Mouse (Mus musculus): ENCODE data around the gene Prpf6. TPM values are rescaled to one million over a fixed set of nuclear protein-coding genes. Genes with fewer than 3 reads are reported as not detected.
A peak's percentile ranks its signal among the peaks of the same experiment; 100 is the strongest.

Prpf6 gene
- polyA plus RNA-seq, 1 experiment from 2014 or later = 38.9 TPM

- Histone ChIP-seq H3K27me3 (no peaks in the 10 kb centered on the region), H3K9me3 (replicated peaks) (no peaks in the 10 kb centered on the region), H3K4me1 (replicated peaks) (peaks cover 33% of the 10 kb centered on the region), H3K36me3 (no peaks in the 10 kb centered on the region), H3K27ac (peak within 1 kb of the TSS; percentile 63), H3K4me3 (peak within 1 kb of the TSS; percentile 75), H3K4me2 (peak within 1 kb of the TSS; percentile 94), H3K9ac (peak within 1 kb of the TSS; percentile 76)
- WGBS = 3% methylated on average over 71 of the region's 71 CpGs
- peak; percentile 44 for ATAC-seq (replicated peaks; ENCODE audit: insufficient number of reproducible peaks, insufficient read depth, low FRiP score, low read depth)
These were observed 7.0 kb downstream of the Prpf6 start, which contains the start of gene Samd10 for GRCm38 (mm10) chr2:181598454-181599351. Samd10 (minus strand) TSS chr2:181599212.

GRCm38 (mm10) chr2:181600226-181600758 is 8.6 kb downstream of the Prpf6 start:
- no peaks in the 10 kb centered on the region for H3K27me3 ChIP-seq
- ATAC-seq (replicated peaks; ENCODE audit: insufficient number of reproducible peaks, insufficient read depth, low FRiP score, low read depth) = no peak
- peak overlapping the region; percentile 77; the same call in 1 of the 2 replicates for H3K9ac ChIP-seq
- H3K27ac ChIP-seq = no peak overlapping the region
- peaks cover 33% of the 10 kb centered on the region for H3K4me1 ChIP-seq (replicated peaks)
- H3K4me3 ChIP-seq = peak overlapping the region; percentile 66
- H3K9me3 ChIP-seq (replicated peaks) = no peaks in the 10 kb centered on the region
- WGBS = 59% methylated on average over 6 of the region's 6 CpGs
- no peaks in the 10 kb centered on the region for H3K36me3 ChIP-seq
- peak overlapping the region; percentile 72 for H3K4me2 ChIP-seq

DNA sequence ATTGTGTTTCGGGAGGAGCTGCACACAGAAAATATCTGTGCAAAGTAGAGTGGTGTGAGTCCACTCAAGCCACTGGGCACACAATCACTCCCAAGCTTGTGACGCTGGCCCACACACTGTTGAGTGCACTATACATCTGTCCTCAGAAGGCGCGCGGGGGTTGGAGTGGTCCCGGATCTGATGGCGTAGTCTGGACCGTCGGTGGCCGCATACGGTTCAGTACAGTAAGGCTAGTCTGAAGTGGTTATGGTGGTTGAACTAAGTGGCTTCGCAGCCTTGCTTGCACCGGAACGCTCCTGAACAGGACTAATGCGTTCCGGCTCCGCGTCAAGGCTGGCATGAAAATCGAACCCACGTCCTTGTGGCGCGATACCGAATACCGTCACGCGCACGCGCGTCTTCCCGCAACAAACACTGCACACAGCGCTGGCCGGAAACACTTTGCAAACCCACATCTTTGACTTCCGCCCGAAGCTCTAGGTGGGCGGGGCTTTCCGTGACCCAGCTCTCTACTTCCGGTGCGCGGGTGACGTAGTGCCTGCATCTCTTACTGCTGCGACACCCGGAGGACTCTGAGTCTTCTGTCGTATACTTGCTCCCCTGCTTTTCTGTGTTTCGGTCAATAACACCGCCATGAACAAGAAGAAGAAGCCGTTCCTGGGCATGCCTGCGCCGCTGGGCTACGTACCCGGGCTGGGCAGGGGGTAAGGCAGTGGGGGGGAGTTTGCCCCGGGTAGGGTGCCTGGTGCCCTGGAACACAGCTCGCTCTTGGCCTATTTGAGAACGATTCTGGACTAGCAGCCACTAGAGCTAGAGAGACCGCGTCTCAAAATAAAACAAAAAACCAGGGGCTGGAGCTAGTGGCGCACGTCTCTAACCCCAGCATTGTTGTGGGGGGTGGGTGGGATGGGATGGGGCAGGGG is 9.4 kb downstream of the Prpf6 start:
- H3K27me3 ChIP-seq = no peaks in the 10 kb centered on the region
- no peaks in the 10 kb centered on the region for H3K36me3 ChIP-seq
- ATAC-seq (replicated peaks; ENCODE audit: insufficient number of reproducible peaks, insufficient read depth, low FRiP score, low read depth) = peak; percentile 84
- peak overlapping the region; percentile 77 for H3K9ac ChIP-seq
- H3K27ac ChIP-seq = peak overlapping the region; percentile 79
- H3K4me2 ChIP-seq = peak overlapping the region; percentile 72
- H3K9me3 ChIP-seq (replicated peaks) = no peaks in the 10 kb centered on the region
- WGBS = under 1% methylated on average over 57 of the region's 57 CpGs
- peak overlapping the region; percentile 66 for H3K4me3 ChIP-seq
- H3K4me1 ChIP-seq (replicated peaks) = peaks cover 33% of the 10 kb centered on the region

- Histone ChIP-seq H3K36me3 (no peaks in the 10 kb centered on the region), H3K9me3 (replicated peaks) (no peaks in the 10 kb centered on the region), H3K4me2 (peak overlapping the region; percentile 72), H3K4me3 (peak overlapping the region; percentile 66), H3K27me3 (no peaks in the 10 kb centered on the region), H3K9ac (peak overlapping the region; percentile 77), H3K4me1 (replicated peaks) (peaks cover 33% of the 10 kb centered on the region), H3K27ac (peak overlapping the region; percentile 79; the same call in 1 of the 2 replicates)
- no peak for ATAC-seq (replicated peaks; ENCODE audit: insufficient number of reproducible peaks, insufficient read depth, low FRiP score, low read depth)
- 26% methylated on average over 10 of the region's 10 CpGs for WGBS
These were observed 10.1 kb downstream of the Prpf6 start for GRCm38 (mm10) chr2:181601751-181602145.

GRCm38 (mm10) chr2:181602367-181602766 is 10.7 kb downstream of the Prpf6 start:
- H3K36me3 ChIP-seq = no peaks in the 10 kb centered on the region
- peak overlapping the region; percentile 66 for H3K4me3 ChIP-seq
- no peaks in the 10 kb centered on the region for H3K9me3 ChIP-seq (replicated peaks)
- no peak overlapping the region for H3K27ac ChIP-seq
- no peaks in the 10 kb centered on the region for H3K27me3 ChIP-seq
- H3K4me1 ChIP-seq (replicated peaks) = peaks cover 33% of the 10 kb centered on the region
- WGBS = 67% methylated on average over 4 of the region's 4 CpGs
- no peak for ATAC-seq (replicated peaks; ENCODE audit: insufficient number of reproducible peaks, insufficient read depth, low FRiP score, low read depth)
- H3K4me2 ChIP-seq = peak overlapping the region; percentile 72
- H3K9ac ChIP-seq = no peak overlapping the region

DNA sequence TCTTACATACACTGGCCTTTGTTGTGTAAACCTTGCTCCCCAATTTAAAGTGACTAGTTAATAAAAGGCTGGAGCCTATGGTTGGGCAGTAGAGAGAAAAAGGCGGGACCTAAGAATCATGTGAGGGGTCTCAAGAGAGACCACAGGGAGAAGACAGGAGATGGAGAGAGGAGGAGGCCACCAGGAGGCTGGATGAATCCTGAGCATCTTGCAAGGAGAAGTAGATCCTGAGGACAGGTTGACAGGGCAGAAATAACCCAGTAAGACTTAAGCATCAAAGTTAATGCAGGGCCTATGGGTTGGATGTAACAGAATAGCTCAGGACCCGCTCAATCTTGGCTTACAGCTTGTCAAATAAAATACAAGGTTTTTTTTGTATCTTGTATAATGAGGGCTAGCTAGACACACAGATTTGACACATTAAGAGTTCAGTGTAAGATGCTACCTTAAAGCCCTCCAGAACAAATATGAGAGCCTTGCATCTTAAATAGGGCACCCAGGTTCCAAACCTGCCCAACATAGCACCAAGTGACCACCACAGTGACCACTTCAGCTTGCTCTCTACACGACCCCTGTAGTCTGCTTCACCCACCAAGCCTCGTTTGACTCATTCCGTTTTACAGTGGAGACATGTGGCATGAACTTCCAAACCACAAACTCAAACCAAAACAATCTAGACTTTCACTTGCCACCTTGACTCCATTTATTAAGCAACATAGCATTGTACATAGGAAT is 27.3 kb downstream of the Prpf6 start:
- H3K4me2 ChIP-seq = no peak overlapping the region
- H3K27ac ChIP-seq = no peak overlapping the region
- H3K9ac ChIP-seq = no peak overlapping the region
- H3K9me3 ChIP-seq (replicated peaks) = no peaks in the 10 kb centered on the region
- H3K4me1 ChIP-seq (replicated peaks) = no peaks in the 10 kb centered on the region
- 85% methylated on average over 5 of the region's 5 CpGs for WGBS
- H3K36me3 ChIP-seq = peaks cover 41% of the 10 kb centered on the region
- no peak for ATAC-seq (replicated peaks; ENCODE audit: insufficient number of reproducible peaks, insufficient read depth, low FRiP score, low read depth)
- no peaks in the 10 kb centered on the region for H3K27me3 ChIP-seq
- no peak overlapping the region for H3K4me3 ChIP-seq

DNA sequence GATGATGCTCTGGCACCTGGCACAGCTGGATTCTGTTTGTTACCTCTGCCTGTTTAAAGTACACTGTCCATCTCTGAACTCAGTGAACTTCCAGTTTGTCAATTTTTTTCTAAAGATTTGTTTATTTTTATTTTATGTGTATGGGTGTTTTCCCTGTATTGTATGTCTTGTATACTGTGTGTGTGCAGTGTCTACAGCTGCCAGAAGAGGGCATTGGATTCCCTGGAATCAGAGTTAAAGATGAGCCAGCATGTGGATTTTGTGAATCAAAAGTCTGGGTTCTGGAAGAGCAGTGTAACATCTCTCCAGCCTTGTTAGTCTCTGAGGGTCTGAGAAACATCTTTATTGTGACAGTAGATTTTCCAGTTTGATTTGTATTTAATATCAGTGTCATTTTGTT is 31.7 kb downstream of the Prpf6 start:
- no peak overlapping the region for H3K4me3 ChIP-seq
- H3K36me3 ChIP-seq = peaks cover 38% of the 10 kb centered on the region
- no peak overlapping the region for H3K4me2 ChIP-seq
- H3K27me3 ChIP-seq = no peaks in the 10 kb centered on the region
- no peaks in the 10 kb centered on the region for H3K4me1 ChIP-seq (replicated peaks)
- no peak overlapping the region for H3K27ac ChIP-seq
- H3K9me3 ChIP-seq (replicated peaks) = no peaks in the 10 kb centered on the region
- no peak overlapping the region for H3K9ac ChIP-seq
- no peak for ATAC-seq (replicated peaks; ENCODE audit: insufficient number of reproducible peaks, insufficient read depth, low FRiP score, low read depth)

- ATAC-seq (replicated peaks; ENCODE audit: insufficient number of reproducible peaks, insufficient read depth, low FRiP score, low read depth) = no peak
- H3K36me3 ChIP-seq = peaks cover 29% of the 10 kb centered on the region
- H3K27me3 ChIP-seq = no peaks in the 10 kb centered on the region
- H3K9me3 ChIP-seq (replicated peaks) = no peaks in the 10 kb centered on the region
- H3K27ac ChIP-seq = no peak overlapping the region
- H3K4me2 ChIP-seq = no peak overlapping the region
- H3K4me3 ChIP-seq = no peak overlapping the region
- no peaks in the 10 kb centered on the region for H3K4me1 ChIP-seq (replicated peaks)
- H3K9ac ChIP-seq = no peak overlapping the region
These were observed 36.8 kb downstream of the Prpf6 start for GRCm38 (mm10) chr2:181628471-181628870.

DNA sequence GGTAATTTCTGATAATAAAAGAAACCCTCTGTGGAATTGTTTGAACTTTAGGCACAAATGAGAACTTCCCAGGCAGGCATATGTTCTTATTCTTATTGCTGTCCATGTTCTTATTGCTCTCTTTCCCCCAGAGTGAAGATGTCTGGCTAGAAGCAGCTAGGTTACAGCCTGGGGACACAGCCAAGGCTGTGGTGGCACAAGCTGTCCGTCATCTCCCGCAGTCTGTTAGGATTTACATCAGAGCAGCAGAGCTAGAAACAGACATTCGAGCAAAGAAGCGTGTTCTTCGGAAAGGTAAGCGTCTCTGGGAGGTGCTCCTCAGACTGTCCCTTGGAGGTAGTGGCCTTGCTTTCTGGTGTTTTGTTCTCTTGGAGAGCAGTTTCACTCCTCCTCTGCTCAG is 41.0 kb downstream of the Prpf6 start:
- no peaks in the 10 kb centered on the region for H3K4me1 ChIP-seq (replicated peaks)
- H3K9me3 ChIP-seq (replicated peaks) = no peaks in the 10 kb centered on the region
- peaks cover 58% of the 10 kb centered on the region for H3K36me3 ChIP-seq
- no peak overlapping the region for H3K27ac ChIP-seq
- H3K9ac ChIP-seq = no peak overlapping the region
- no peak overlapping the region for H3K4me2 ChIP-seq
- ATAC-seq (replicated peaks; ENCODE audit: insufficient number of reproducible peaks, insufficient read depth, low FRiP score, low read depth) = no peak
- no peaks in the 10 kb centered on the region for H3K27me3 ChIP-seq
- WGBS = 92% methylated on average over 6 of the region's 6 CpGs
- H3K4me3 ChIP-seq = no peak overlapping the region

GRCm38 (mm10) chr2:181635865-181636264 is 44.2 kb downstream of the Prpf6 start:
- H3K4me1 ChIP-seq (replicated peaks) = no peaks in the 10 kb centered on the region
- H3K4me2 ChIP-seq = no peak overlapping the region
- H3K9me3 ChIP-seq (replicated peaks) = no peaks in the 10 kb centered on the region
- no peak overlapping the region for H3K9ac ChIP-seq
- H3K36me3 ChIP-seq = peaks cover 75% of the 10 kb centered on the region
- H3K4me3 ChIP-seq = no peak overlapping the region
- H3K27me3 ChIP-seq = no peaks in the 10 kb centered on the region
- WGBS = 88% methylated on average over 3 of the region's 3 CpGs
- no peak for ATAC-seq (replicated peaks; ENCODE audit: insufficient number of reproducible peaks, insufficient read depth, low FRiP score, low read depth)
- H3K27ac ChIP-seq = no peak overlapping the region
